Mouse (Mus musculus) spleen, adult 12 weeks (tissue): ENCODE results near the gene Tuba1b.
"Not testable (repeated sequence)": the region's sequence is repeated elsewhere in the genome, so short reads cannot be mapped to it uniquely, and the experiment has no call there.

Experiments
- DNase-seq: peaks from one replicate; pipeline ENCODE4 v3.0.0; 2022; ENCODE audit warnings: low spot score

Tuba1b gene

GRCm38 (mm10) chr15:98924682-98925081, 9.7 kb downstream of the Tuba1b start:
- DNase-seq, result no peak

GRCm38 (mm10) chr15:98923031-98923537, 11.3 kb downstream of the Tuba1b start:
- no peak for DNase-seq

DNA sequence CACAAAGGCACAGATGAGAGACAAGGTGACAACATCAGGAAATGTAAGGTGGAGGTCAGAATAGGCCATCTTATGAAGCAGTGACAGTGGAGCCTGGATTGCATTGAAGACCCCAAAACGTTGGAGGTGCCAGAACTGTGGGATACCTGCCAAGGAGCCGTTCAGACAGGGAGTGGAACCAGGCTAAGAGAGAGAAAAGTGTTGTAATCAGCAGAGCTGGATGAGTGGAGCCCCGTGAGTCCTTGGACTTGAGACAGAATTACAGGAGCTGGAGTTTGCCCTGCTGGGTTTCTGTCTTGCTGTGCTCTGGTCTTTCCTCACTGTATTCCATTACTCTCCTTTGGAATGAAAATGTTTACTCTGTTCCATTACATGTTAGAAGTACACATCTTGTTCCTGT, 11.8 kb downstream of the Tuba1b start:
- DNase-seq, result no peak

- DNase-seq, result no peak
Observed at GRCm38 (mm10) chr15:98921510-98921909, 12.9 kb downstream of the Tuba1b start.

DNA sequence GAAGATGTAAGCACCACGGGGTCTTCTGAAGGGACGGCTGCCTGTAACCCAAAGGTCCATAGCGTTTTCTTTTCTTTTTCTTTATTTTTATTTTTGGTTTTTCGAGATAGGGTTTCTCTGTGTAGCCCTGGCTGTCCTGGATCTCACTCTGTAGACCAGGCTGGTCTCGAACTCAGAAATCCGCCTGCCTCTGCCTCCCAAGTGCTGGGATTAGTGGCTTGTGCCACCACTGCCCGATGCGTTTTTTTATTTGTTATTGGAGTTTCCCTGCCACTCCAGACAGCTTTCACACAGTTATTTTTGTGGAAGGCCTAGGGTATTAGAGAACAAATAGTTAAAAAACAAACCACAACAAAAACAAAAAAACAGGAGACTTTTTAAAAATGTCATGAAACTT, 15.9 kb downstream of the Tuba1b start:
- DNase-seq, result not testable (repeated sequence)

DNA sequence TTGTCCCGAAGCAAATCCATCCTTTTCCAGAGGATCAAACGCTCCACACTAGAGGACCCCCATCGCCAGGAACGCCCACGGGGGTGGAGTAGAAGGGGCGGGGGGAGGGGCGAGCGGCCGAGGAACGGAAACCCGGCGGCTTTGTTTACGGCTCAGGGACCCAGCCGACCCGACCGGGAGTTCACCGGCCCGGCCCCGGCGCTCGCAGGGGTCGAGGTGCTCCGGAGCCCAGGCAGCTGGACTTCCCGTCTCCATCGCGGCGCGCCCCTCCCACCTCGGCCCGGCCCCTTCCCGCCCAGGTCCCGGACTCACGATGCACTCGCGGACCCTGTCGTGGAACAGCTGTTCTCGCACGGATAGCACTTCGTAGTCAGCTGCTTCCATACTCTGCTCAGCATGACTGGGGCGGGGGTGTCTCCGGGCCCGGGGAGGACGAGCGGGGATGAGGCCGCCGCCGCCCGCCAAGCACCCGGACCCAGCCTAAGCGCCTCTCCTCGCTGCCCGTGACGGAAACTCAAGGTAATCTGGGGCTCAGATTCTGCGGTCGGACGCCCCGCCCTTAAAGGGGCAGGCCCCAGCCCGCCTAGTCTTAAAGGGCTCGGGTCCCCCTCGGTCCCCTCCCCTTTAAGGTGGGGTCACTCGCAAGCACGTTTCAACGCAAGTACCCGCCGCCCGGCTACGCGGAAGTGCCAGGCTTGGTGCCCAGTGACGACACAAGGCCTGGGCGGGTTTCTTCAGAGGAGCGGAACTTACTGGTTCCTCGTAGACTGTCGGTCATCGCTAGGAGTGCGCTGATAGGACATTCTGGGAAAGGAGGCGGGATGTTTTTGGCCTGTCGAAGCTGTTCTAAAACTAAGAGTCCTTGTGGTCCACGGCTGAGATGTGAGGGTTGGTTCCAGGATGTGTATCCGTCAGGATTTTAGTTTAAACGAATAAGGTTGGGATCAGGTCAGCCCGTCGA, 16.5 kb downstream of the Tuba1b start, which contains the start of gene Lmbr1l:
Gene Lmbr1l, minus strand, starts transcription at position 694 of the 961 bp plus-strand sequence.
- DNase-seq, result peak; percentile 96

GRCm38 (mm10) chr15:98917091-98917490, 17.3 kb downstream of the Tuba1b start:
- no peak for DNase-seq

DNA sequence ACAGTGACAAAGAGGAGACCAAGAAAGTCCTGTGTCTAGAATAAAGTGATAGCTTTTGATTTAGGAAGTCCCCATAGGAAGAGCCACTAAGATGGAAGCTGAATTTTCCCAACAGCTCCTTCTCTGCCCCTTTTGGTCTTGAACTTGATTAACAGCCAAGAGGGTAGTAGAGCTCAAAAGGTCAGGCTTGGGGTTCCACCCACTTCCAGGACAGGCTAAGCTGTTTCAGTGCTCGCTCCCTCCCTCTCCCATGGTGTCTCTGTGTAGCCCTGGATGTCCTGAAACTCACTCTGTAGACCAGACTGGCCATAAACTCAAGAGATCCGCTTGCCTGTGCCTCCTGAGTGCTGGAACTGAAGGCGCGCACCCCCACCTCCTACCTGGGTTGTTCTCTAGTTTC, 18.3 kb downstream of the Tuba1b start:
- no peak for DNase-seq

- DNase-seq, result no peak
Observed at GRCm38 (mm10) chr15:98914903-98915302, 19.5 kb downstream of the Tuba1b start.

GRCm38 (mm10) chr15:98904692-98905091, 29.7 kb downstream of the Tuba1b start:
- no peak for DNase-seq

DNA sequence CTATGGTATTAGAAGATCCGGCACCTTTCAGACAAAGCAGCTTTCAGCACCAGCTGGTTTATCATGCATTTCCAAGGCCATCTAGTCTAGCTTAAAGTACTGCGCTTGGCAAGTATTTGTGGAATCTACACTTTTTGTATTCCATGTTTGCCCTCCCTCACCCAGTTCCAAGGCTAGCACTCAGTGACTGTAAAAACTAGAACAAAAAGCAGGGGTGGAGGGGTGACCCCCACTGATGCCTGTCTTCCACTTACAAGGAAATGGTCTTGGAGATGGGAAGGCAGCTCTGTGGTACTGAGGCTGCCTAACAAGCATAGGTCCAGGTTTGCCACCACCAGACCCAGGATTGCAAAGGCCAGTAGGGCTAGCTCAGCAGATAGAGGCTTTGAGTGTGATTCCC, 31.8 kb downstream of the Tuba1b start:
- no peak for DNase-seq

- no peak for DNase-seq
Observed at GRCm38 (mm10) chr15:98901530-98901929, 32.8 kb downstream of the Tuba1b start.

DNA sequence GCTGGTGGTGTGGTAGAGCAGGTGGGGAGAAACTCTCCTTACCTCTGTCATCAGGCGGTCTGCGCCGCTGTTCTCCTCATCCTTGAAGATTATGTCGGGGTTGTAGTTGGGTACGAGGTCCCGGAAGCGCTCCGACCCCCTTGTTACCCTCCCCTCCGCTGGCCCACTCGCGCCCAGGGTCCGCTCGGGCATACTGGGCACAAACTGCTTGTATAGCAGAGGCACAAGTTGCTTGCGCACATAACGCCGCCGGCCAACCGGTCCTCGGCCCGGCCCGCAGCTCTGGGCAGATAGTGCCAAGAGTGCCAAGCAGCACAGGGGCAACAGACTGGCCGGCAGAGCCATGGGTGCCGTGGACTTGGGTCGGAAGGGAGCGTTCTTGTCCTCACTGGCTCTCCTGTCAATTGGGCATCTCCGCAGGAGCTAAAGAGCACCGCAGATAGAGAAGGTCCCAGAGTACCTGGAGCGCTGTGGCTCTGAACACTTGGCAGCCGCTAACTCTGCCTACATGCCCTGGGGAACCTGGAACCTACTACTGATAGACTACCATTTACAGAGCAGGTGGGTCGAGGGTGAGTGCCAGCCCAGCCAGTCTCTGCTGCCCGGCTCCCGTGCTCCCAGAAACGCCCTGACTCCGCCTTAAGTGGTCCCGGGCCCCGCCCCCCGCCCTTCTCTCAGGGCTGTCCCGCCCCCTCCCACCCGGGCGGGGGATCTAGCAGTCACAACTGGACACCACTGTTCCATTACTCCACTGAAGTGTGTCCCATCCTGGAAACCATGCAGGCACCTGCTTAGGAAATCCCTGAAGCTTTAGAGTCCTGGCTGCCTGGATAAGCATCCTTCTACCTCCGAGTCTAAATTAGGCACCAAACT, 36.2 kb downstream of the Tuba1b start, which contains the start of gene Dhh:
Gene Dhh, minus strand, starts transcription at position 613 of the 873 bp plus-strand sequence.
- DNase-seq, result no peak

DNA sequence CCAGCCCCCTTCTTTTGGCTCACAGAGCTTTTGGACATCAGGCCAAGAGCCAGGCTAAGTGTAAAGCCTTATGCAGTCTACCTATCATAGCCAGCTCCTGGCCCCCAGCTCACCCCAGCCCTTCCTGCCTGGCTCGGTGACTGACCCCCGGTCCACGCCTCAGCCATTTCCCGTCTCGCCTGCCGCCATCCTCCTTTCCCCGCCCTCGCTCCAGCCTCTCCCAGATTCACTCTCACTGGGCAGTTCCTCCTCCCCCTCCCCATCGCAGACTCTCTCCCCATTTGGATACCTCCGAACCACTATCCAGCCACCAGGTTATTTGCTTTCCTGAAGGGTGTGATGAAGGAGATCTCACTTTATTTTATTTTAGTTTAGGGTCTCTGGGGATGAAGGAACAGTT, 36.9 kb downstream of the Tuba1b start:
- DNase-seq, result no peak

DNA sequence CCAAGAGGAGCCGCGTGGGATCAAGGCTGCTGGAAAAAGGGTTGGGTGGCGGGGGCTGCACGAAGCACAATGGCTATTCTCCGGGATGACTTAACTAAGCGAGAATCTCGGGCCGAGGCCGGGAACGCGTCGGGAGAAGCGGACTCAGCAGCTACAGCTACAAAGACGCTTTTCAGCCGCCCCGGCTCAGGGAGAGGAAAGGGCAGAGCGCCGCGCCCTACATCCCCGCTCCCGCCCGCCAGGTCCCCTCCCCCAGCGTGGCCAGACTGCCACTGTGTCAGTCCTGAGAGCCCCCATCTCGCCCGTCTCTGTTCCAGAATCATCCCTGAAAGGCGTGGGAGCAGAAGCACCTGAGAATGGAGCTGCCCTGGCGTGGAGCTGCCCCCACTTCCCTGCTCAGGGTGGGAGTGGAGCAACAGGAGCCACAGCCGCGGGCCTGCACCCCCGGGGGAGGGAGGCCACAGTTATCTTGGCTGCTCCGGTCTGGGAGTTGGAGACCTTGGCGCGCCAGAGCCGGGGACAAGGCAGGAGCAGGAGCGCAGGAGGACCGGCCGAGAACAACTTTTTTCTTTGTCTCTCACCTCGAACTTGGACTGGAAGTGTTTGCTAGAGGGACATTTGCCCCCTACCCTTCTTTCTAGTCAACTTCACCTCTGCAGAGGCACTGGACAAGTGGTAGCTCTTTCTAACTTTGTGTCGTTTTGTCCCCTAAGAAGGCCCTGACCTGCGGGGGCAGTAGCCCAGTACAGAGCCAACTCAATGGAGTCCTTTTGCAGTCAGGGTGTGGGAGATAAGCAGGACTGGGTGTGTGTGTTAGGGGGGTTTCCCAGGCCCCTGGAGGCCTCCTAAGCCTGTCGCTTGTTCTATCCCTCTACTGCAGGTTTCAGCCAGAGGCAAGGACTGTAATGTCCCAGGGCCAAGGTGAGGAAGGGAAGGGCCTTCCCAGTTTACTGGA, 38.5 kb downstream of the Tuba1b start:
- DNase-seq, result no peak

DNA sequence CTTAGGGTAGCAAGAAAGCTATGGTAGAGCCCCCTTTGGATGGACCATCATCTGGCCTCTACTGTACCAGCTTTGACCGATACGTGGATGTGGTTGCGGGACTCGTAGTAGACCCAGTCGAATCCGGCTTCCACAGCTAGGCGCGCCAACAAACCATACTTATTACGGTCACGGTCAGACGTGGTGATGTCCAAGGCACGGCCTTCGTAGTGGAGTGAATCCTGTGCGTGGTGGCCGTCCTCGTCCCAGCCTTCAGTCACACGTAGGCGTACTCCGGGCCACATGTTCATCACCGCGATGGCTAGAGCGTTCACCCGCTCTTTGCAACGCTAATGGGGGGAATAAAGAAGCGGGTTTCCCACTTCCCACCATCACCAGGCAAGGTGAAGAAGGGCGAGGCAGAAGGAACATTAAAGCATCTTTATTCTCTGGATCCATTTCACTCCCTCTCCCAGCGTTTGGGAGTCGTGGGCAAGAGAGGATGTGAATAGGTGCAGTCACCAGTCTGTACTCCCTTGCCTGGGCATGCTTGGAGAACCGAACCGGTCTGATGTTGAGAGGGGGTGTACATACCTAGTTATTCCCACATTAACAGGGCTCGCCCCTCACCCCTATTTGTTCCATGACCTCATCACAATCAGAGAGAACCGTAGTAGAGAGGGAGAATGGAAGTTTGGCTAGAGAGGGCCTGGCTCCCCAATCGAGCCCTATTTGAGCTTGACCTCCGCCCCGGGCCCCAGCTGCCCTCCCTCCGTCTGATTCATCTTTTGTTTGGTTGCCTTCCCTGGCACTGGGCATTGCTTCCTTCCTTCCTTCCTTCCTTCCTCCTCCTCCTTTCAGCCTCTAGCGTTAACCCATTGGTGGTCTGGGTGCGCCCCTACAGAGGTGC, 39.4 kb downstream of the Tuba1b start:
- no peak for DNase-seq

- no peak for DNase-seq
Observed at GRCm38 (mm10) chr15:98893940-98894745, 40.2 kb downstream of the Tuba1b start, which contains the start of gene Rhebl1. TSS of gene Rhebl1 (minus strand) at chr15:98894540.

- DNase-seq, result no peak
Observed at GRCm38 (mm10) chr15:98893036-98893435, 41.3 kb downstream of the Tuba1b start.

DNA sequence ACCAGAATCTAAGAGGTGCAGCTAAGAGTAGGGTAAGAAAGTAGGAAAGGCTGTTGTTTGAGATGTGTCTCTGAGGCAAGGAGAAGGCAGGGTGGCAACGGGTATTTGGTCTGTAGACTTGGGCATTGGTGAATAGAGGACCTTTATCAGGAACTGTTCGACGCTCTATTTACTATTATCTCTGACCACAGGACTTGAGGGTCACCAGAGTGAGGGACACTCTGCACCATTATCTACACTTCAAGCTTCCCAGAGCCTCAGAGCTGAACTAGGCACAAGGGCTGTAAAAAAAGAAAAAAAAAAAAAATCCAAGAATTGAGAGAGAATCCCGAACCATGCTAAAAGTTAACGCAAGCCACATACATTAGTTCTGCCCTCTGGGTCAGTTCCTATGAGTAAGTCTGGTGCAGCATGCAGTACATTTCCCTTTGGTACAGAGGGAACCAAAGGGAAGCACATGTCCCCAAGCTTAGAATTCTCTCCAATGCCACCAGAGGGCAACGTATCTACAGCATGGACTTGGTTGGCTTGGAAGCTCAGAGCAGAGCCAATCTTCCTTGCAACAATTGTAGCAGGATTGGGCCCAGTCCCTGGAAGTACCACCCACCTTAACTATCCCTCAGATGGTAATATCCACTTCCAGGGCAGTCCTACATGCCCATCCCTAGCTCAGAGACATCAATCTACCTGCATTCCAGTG, 42.3 kb downstream of the Tuba1b start:
- no peak for DNase-seq
